Mouse (Mus musculus) 3134 (cell line): ENCODE measurements around the gene Pabpc1l.
"Not testable (repeated sequence)": the region's sequence is repeated elsewhere in the genome, so short reads cannot be mapped to it uniquely, and the experiment has no call there.

Experiments
- DNase-seq: peaks from one replicate; pipeline ENCODE4 v3.0.0-alpha.2; 2011; ENCODE audit warnings: low spot score; ENCODE audit not compliant: insufficient read length; ENCODE audit errors: extremely low read depth

Gene Pabpc1l

GRCm38 (mm10) chr2:164036520-164037019 is 11.3 kb downstream of the Pabpc1l start:
- no peak for DNase-seq

GRCm38 (mm10) chr2:164038407-164039028 is 13.3 kb downstream of the Pabpc1l start:
- DNase-seq, result no peak

- DNase-seq, result no peak
Measured at GRCm38 (mm10) chr2:164040949-164041348, 15.7 kb downstream of the Pabpc1l start.

- DNase-seq, result no peak
Measured at GRCm38 (mm10) chr2:164041523-164041922, 16.3 kb downstream of the Pabpc1l start.

- DNase-seq, result peak; percentile 64
Measured at GRCm38 (mm10) chr2:164047197-164047690, 22.0 kb downstream of the Pabpc1l start.

- DNase-seq, result no peak
Measured at GRCm38 (mm10) chr2:164053767-164054166, 28.5 kb downstream of the Pabpc1l start.

- no peak for DNase-seq
Measured at GRCm38 (mm10) chr2:164054671-164055070, 29.4 kb downstream of the Pabpc1l start.

- DNase-seq, result no peak
Measured at GRCm38 (mm10) chr2:164059634-164060235, 34.5 kb downstream of the Pabpc1l start.

- DNase-seq, result no peak
Measured at GRCm38 (mm10) chr2:164070142-164070764, 45.0 kb downstream of the Pabpc1l start, which contains the start of gene Stk4. Gene Stk4, plus strand, starts transcription at chr2:164070322.

- peak; percentile 100 for DNase-seq
Measured at GRCm38 (mm10) chr2:164070765-164071436, 45.7 kb downstream of the Pabpc1l start, which contains the start of gene Tomm34. Gene Tomm34, minus strand, starts transcription at chr2:164071169.

- not testable (repeated sequence) for DNase-seq
Measured at GRCm38 (mm10) chr2:164071437-164071820, 46.2 kb downstream of the Pabpc1l start.

- no peak for DNase-seq
Measured at GRCm38 (mm10) chr2:164072109-164072508, 46.9 kb downstream of the Pabpc1l start.

- no peak for DNase-seq
Measured at GRCm38 (mm10) chr2:164073120-164073519, 47.9 kb downstream of the Pabpc1l start.

GRCm38 (mm10) chr2:164073918-164074578 is 48.8 kb downstream of the Pabpc1l start:
- peak; percentile 94 for DNase-seq

GRCm38 (mm10) chr2:164075088-164075487 is 49.8 kb downstream of the Pabpc1l start:
- no peak for DNase-seq

GRCm38 (mm10) chr2:164076874-164077425 is 51.7 kb downstream of the Pabpc1l start:
- DNase-seq, result no peak

- no peak for DNase-seq
Measured at GRCm38 (mm10) chr2:164077875-164078274, 52.6 kb downstream of the Pabpc1l start.

GRCm38 (mm10) chr2:164079488-164079887 is 54.2 kb downstream of the Pabpc1l start:
- no peak for DNase-seq

GRCm38 (mm10) chr2:164081577-164081976 is 56.3 kb downstream of the Pabpc1l start:
- DNase-seq, result no peak

GRCm38 (mm10) chr2:164082175-164082574 is 56.9 kb downstream of the Pabpc1l start:
- no peak for DNase-seq
